In genomic region chr7:75785388-75786328, GRCm38 (mm10) we compare ENCODE assay signal across 16 mouse cellular contexts.
"Had no signal": no experiment of that assay in that cellular context is flagged by ENCODE, and none has a peak within 500 bp of the region (broad histone marks: within the 10 kb centered on the region; RNA-seq: fewer than 3 reads in every experiment).

No protein-coding gene starts in this region.

- H3K9me3 ChIP-seq: limb, embryonic 10.5 days; liver, embryonic 15.5 days; midbrain, embryonic 12.5 days; neural tube, embryonic 13.5 days had no signal

- DNase-seq: kidney, adult 2 months; kidney, postnatal 4 days; lung, adult 2 months; lung, postnatal 10 days; right cerebral cortex, postnatal 14 days; thymus, postnatal 36 days had no signal

- H3K36me3 ChIP-seq: limb, embryonic 10.5 days; liver, embryonic 15.5 days; midbrain, embryonic 12.5 days; neural tube, embryonic 13.5 days had no signal

- H3K4me3 ChIP-seq: layer of hippocampus, adult 2 months; left cerebral cortex, adult 2 months; limb, embryonic 10.5 days; liver, embryonic 15.5 days; midbrain, embryonic 12.5 days; neural tube, embryonic 13.5 days had no signal

- H3K4me2 ChIP-seq: liver, embryonic 11.5 days; liver, embryonic 15.5 days; midbrain, embryonic 12.5 days; neural tube, embryonic 13.5 days had no signal

- H3K27me3 ChIP-seq: liver, embryonic 15.5 days; midbrain, embryonic 12.5 days; neural tube, embryonic 13.5 days had no signal

- H3K9ac ChIP-seq: liver, embryonic 15.5 days; midbrain, embryonic 12.5 days; neural tube, embryonic 13.5 days had no signal

- H3K27ac ChIP-seq: kidney, postnatal 0 days; layer of hippocampus, adult 2 months; left cerebral cortex, adult 2 months; limb, embryonic 10.5 days; liver, embryonic 15.5 days; midbrain, embryonic 12.5 days; neural tube, embryonic 13.5 days had no signal

- ATAC-seq: intestine, embryonic 16.5 days; midbrain, embryonic 16.5 days had no signal
